Mouse (Mus musculus): ENCODE measurements around the gene Hcn2. TPM values are rescaled to one million over a fixed set of nuclear protein-coding genes. Genes with fewer than 3 reads are reported as not detected.

The Hcn2 gene
- polyA plus RNA-seq, 1 experiment from 2014 or later, result not detected

- Histone ChIP-seq H3K9ac (ENCODE audit: low read depth, low read length) (no peak overlapping the region), H3K27me3 (ENCODE audit: control insufficient read depth, insufficient read depth, low read depth, low read length) (peaks cover 36% of the 10 kb centered on the region), H3K27ac (ENCODE audit: low read length) (no peak overlapping the region), H3K4me1 (ENCODE audit: control insufficient read depth, low read depth, low read length) (peaks cover 23% of the 10 kb centered on the region), H3K4me2 (ENCODE audit: low read depth, low read length) (no peak overlapping the region), H3K4me3 (ENCODE audit: low read depth, low read length) (no peak overlapping the region), H3K36me3 (ENCODE audit: control insufficient read depth, insufficient read depth) (no peaks in the 10 kb centered on the region), H3K9me3 (replicated peaks; ENCODE audit: control insufficient read depth, low read length) (peaks cover 2% of the 10 kb centered on the region; the same call in 1 of the 2 replicates)
- no peak for ATAC-seq (ENCODE audit: low read depth)
- WGBS (ENCODE audit: insufficient replicate concordance), result 28% methylated on average over 2 of the region's 2 CpGs
Measured at GRCm38 (mm10) chr10:79779193-79779592, 62.8 kb downstream of the Hcn2 start.

- WGBS (ENCODE audit: insufficient replicate concordance), result 1% methylated on average over 55 of the region's 55 CpGs
- Histone ChIP-seq H3K36me3 (ENCODE audit: control insufficient read depth, insufficient read depth) (no peaks in the 10 kb centered on the region), H3K9ac (ENCODE audit: low read depth, low read length) (no peak overlapping the region), H3K4me2 (ENCODE audit: low read depth, low read length) (peak overlapping the region; percentile 77), H3K27ac (ENCODE audit: low read length) (peak overlapping the region; percentile 35; the same call in 1 of the 2 replicates), H3K4me1 (ENCODE audit: control insufficient read depth, low read depth, low read length) (peaks cover 23% of the 10 kb centered on the region), H3K9me3 (replicated peaks; ENCODE audit: control insufficient read depth, low read length) (peaks cover under 1% of the 10 kb centered on the region; the same call in 1 of the 2 replicates), H3K4me3 (ENCODE audit: low read depth, low read length) (peak overlapping the region; percentile 53), H3K27me3 (ENCODE audit: control insufficient read depth, insufficient read depth, low read depth, low read length) (peaks cover 39% of the 10 kb centered on the region)
- ATAC-seq (ENCODE audit: low read depth), result peak; percentile 85
Measured at GRCm38 (mm10) chr10:79779784-79780663, 63.6 kb downstream of the Hcn2 start.

DNA sequence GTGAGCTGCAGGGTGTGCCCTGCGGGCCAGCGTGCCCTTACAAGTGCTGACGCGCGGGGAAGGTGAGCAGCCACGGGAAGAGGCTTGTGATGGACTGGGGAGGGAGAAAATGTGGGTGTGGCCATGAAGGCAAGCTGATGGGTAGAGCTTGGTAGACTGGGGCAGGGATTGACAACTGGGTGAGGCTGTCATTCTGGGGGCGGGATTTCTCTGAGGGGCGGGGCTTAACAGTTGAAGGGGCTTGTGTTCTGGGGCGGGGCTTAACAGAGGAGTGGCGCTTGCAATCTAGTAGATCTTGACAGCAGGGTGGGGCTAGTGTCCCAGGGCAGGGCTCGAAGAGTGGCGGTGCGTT lies 64.2 kb downstream of the Hcn2 start:
- Histone ChIP-seq H3K4me1 (ENCODE audit: control insufficient read depth, low read depth, low read length) (peaks cover 23% of the 10 kb centered on the region), H3K27ac (ENCODE audit: low read length) (peak overlapping the region; percentile 35; the same call in 1 of the 2 replicates), H3K4me2 (ENCODE audit: low read depth, low read length) (peak overlapping the region; percentile 77), H3K36me3 (ENCODE audit: control insufficient read depth, insufficient read depth) (no peaks in the 10 kb centered on the region), H3K4me3 (ENCODE audit: low read depth, low read length) (peak overlapping the region; percentile 53), H3K9ac (ENCODE audit: low read depth, low read length) (peak overlapping the region; percentile 22; the same call in 1 of the 2 replicates), H3K9me3 (replicated peaks; ENCODE audit: control insufficient read depth, low read length) (no peaks in the 10 kb centered on the region), H3K27me3 (ENCODE audit: control insufficient read depth, insufficient read depth, low read depth, low read length) (peaks cover 39% of the 10 kb centered on the region)
- WGBS (ENCODE audit: insufficient replicate concordance), result 0% methylated on average over 13 of the region's 13 CpGs
- no peak; the same call in 1 of the 2 replicates for ATAC-seq (ENCODE audit: low read depth)

- H3K36me3 ChIP-seq (ENCODE audit: control insufficient read depth, insufficient read depth), result no peaks in the 10 kb centered on the region
- H3K9me3 ChIP-seq (replicated peaks; ENCODE audit: control insufficient read depth, low read length), result no peaks in the 10 kb centered on the region
- H3K4me2 ChIP-seq (ENCODE audit: low read depth, low read length), result peak overlapping the region; percentile 77
- whole genome bisulfite sequencing (ENCODE audit: insufficient replicate concordance), result 28% methylated on average over 21 of the region's 21 CpGs
- H3K4me3 ChIP-seq (ENCODE audit: low read depth, low read length), result peak overlapping the region; percentile 53
- peaks cover 23% of the 10 kb centered on the region for H3K4me1 ChIP-seq (ENCODE audit: control insufficient read depth, low read depth, low read length)
- ATAC-seq (ENCODE audit: low read depth), result no peak
- H3K27me3 ChIP-seq (ENCODE audit: control insufficient read depth, insufficient read depth, low read depth, low read length), result peaks cover 39% of the 10 kb centered on the region
- no peak overlapping the region for H3K27ac ChIP-seq (ENCODE audit: low read length)
- peak overlapping the region; percentile 22; the same call in 1 of the 2 replicates for H3K9ac ChIP-seq (ENCODE audit: low read depth, low read length)
Measured at GRCm38 (mm10) chr10:79781139-79781538, 64.7 kb downstream of the Hcn2 start.

- Histone ChIP-seq H3K36me3 (ENCODE audit: control insufficient read depth, insufficient read depth) (no peaks in the 10 kb centered on the region), H3K27me3 (ENCODE audit: control insufficient read depth, insufficient read depth, low read depth, low read length) (peaks cover 34% of the 10 kb centered on the region), H3K9me3 (replicated peaks; ENCODE audit: control insufficient read depth, low read length) (no peaks in the 10 kb centered on the region), H3K9ac (ENCODE audit: low read depth, low read length) (no peak overlapping the region), H3K4me1 (ENCODE audit: control insufficient read depth, low read depth, low read length) (peaks cover 22% of the 10 kb centered on the region), H3K4me2 (ENCODE audit: low read depth, low read length) (no peak overlapping the region), H3K4me3 (ENCODE audit: low read depth, low read length) (no peak overlapping the region), H3K27ac (ENCODE audit: low read length) (no peak overlapping the region)
- WGBS (ENCODE audit: insufficient replicate concordance), result 60% methylated on average over 5 of the region's 5 CpGs
- ATAC-seq (ENCODE audit: low read depth), result no peak
Measured at GRCm38 (mm10) chr10:79781956-79782355, 65.5 kb downstream of the Hcn2 start.

DNA sequence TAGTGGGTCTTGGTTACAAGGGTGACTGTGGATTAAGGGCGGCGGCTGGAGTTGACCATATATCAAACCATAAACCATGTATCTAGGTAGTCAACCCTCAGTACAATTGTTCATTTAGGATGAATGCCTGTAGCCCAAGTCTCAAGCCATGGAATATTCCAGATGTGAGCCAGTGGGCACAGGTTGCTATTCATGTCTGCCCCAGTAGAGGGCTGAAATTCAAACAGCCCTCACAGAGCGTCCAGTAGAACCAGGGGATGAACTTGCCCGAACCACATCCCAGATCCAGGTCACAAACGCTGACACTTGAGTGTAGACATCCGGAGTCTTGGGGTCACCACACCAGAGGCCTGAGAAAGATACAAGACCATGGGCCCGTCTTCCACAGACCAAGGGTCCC lies 66.6 kb downstream of the Hcn2 start:
- Histone ChIP-seq H3K9me3 (replicated peaks; ENCODE audit: control insufficient read depth, low read length) (no peaks in the 10 kb centered on the region), H3K4me1 (ENCODE audit: control insufficient read depth, low read depth, low read length) (peaks cover 19% of the 10 kb centered on the region), H3K36me3 (ENCODE audit: control insufficient read depth, insufficient read depth) (no peaks in the 10 kb centered on the region), H3K27me3 (ENCODE audit: control insufficient read depth, insufficient read depth, low read depth, low read length) (peaks cover 23% of the 10 kb centered on the region), H3K9ac (ENCODE audit: low read depth, low read length) (no peak overlapping the region), H3K4me3 (ENCODE audit: low read depth, low read length) (no peak overlapping the region), H3K4me2 (ENCODE audit: low read depth, low read length) (no peak overlapping the region), H3K27ac (ENCODE audit: low read length) (no peak overlapping the region)
- 60% methylated on average over 7 of the region's 7 CpGs for WGBS (ENCODE audit: insufficient replicate concordance)
- ATAC-seq (ENCODE audit: low read depth), result no peak

DNA sequence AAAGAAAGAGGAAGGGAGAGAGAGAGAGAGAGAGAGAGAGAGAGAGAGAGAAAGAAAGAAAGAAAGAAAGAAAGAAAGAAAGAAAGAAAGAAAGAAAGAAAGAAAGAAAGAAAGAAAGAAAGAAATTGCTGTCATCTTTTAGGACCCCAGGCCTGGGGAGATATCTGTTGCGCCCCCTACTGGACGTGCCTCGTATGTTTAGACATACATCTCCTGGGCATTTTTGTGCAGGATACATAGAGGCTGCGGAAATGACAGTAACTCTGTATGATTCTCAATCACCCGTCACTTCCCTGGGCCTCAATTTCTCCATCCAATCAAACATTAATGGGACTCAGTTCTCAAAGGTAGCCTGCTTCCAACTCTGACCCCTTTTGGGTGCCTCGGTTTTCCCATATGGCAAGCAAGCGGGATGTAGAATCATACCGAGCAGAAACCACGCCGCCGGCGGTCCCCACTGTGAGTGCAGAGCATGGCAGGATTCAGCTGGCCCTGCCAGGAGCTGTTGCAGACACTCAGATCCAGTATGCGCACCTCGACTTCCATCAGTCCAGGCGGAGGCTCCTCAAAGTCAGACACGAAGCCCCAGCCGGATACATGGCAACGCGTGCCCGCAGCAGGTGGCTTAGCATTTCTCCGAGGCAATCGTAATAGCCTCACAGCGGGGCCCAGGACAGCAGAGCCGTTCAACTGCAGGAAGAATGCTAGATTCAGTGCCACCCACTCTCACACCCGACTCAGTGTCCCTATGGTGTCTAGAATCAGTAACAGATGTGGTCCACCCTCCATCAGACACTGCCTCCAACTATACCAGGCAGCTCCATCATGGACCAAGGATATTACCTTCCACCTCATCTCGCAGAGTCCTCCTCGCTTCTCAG lies 67.7 kb downstream of the Hcn2 start:
- WGBS (ENCODE audit: insufficient replicate concordance), result 48% methylated on average over 27 of the region's 27 CpGs
- no peak for ATAC-seq (ENCODE audit: low read depth)
- Histone ChIP-seq H3K9ac (ENCODE audit: low read depth, low read length) (no peak overlapping the region), H3K36me3 (ENCODE audit: control insufficient read depth, insufficient read depth) (no peaks in the 10 kb centered on the region), H3K4me3 (ENCODE audit: low read depth, low read length) (no peak overlapping the region), H3K4me1 (ENCODE audit: control insufficient read depth, low read depth, low read length) (peaks cover 19% of the 10 kb centered on the region), H3K4me2 (ENCODE audit: low read depth, low read length) (no peak overlapping the region), H3K27me3 (ENCODE audit: control insufficient read depth, insufficient read depth, low read depth, low read length) (peaks cover 12% of the 10 kb centered on the region), H3K27ac (ENCODE audit: low read length) (no peak overlapping the region), H3K9me3 (replicated peaks; ENCODE audit: control insufficient read depth, low read length) (no peaks in the 10 kb centered on the region)
